Mouse (Mus musculus) CD4-positive helper T cell, adult 2 months (primary cell): ENCODE measurements around the gene Gm20517.

Experiments used
- DNase-seq: peaks from one replicate; pipeline ENCODE4 v3.0.0-alpha.2; 2012; ENCODE audit warnings: low read depth, missing footprints, low spot score

Gene Gm20517

DNA sequence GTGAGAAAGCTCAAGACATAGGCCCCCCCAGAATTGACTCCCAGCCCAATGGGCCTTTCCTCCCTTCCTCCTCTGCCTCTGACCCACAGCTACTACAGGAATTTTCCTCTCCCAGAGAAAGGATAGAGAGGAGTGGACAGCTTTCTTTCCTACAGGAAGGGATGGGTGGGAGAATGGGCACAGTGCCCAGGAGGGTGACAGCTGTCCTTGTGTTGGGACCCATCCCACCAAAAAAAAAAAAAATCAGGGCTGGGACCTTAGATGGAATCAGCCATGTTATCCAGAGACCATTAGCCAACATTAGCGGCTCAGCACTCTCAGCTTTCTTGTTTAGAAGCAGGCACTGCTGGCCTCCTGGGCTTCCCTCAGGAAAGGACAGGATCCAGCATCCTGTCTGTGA, 94.8 kb downstream of the Gm20517 start:
- DNase-seq: no peak

- DNase-seq: no peak
Measured at GRCm38 (mm10) chr17:47707961-47708360, 96.6 kb downstream of the Gm20517 start.

GRCm38 (mm10) chr17:47708972-47709371, 97.6 kb downstream of the Gm20517 start:
- no peak for DNase-seq

GRCm38 (mm10) chr17:47710036-47710435, 98.6 kb downstream of the Gm20517 start:
- no peak for DNase-seq

DNA sequence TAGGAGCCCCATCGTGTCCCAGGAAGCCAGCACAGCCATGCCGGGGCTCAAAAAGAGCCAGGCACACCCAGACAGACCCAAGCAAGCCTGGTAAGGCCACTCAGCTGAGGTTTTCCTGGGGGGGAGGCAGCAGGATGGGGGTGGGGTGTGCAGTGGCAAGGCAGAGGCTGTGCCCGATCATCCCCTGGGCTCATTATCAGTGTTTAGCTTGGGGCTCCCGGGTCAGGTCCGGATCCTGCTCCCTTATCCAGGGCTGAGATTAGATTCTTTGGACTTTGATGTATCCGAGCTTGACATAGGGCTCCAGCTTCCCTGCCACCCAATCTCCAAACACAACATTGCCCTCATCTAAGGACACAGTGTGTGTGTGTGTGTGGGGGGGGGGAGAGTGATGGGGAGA, 100.5 kb downstream of the Gm20517 start:
- DNase-seq: no peak

DNA sequence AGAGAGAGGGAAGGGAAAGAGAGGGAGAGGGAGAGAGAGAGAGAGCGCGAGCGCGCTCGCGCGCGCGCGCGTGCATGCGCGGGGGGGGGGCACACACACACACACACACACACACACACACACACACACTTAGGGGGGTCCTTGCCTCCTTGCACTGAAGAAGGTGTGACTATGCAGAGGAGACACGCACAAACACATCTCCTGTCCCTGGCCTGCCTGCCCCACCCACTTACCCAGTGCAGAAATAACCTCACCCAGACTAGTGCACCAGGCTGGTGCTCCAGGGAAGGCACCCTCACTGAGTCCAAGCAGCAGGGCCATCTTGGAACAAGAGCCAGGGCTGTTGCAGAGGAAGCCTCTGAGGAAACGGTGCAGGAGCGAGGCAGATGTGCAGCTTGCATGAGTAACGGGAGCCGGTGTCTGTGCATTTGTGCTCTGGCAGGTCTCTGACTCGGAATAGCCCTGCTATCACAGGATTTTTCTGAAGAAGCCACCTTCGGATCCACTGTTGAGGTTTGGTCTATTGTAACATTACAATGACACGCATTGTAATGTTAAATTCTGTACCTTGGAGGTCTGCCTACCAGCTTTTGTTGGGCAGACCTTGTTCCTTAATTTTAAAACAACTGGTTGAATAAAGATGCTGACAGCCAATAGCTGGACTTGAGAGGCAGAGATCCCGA, 101.6 kb downstream of the Gm20517 start:
- no peak for DNase-seq

DNA sequence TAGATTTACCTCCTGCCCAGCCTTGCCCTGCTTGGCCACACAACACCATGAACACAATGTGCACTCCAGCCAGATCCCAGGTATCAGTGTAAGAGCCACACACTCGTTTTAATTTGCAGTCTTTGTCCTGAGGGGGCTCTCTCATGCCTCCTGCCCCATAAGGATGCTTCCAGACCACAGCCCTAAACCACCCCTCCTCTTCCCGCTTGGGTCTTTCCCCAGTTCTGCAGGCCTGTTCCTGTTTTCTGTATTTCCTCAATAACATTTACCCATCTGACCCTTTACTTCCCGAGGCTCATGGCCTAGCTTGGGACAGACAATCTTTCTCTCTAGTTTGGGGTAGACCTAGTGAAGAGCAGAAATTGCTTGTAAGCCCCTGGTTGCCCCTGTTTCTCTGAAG, 103.6 kb downstream of the Gm20517 start:
- no peak for DNase-seq

DNA sequence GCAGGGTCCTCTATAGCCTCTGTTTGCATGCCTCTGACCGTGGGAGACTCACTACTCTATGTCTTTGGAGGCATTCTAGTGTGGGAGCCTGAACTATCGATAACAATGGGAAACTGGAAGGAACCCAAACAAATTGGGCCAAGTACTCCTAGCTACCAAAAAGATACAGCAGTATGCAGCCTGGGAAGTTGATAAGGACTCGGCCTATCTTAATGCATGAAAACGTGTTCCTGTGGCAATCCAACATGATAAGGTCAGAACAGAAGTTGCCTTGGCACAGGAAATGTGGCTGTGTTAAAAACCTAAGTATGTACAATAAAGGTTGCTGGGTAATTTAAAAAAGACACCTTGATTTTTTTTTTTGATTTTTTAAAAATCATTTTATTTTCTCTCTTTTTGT, 109.8 kb downstream of the Gm20517 start:
- no peak for DNase-seq

DNA sequence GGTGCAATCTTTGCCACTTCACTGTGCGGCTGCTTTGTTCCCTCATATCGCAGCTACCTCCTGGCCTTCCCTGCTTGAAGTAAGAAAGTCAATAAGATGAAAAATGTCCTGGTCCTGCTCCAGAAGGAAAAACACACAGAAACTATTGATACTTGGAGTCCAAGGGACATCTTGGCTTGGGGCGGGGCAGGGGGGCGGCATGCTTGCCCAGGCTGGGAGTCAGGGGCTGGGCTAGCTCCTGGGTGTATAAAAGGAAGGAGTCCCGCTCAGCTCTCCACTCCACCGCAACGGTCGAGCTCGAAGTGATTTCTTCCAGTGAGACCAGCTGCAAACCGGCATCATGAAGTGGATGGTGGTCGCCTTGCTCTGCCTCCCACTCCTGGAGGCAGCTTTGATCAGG, 115.2 kb downstream of the Gm20517 start, which contains the start of gene Pgc:
Pgc (plus strand) TSS at position 277 of the 400 bp plus-strand sequence.
- no peak for DNase-seq

DNA sequence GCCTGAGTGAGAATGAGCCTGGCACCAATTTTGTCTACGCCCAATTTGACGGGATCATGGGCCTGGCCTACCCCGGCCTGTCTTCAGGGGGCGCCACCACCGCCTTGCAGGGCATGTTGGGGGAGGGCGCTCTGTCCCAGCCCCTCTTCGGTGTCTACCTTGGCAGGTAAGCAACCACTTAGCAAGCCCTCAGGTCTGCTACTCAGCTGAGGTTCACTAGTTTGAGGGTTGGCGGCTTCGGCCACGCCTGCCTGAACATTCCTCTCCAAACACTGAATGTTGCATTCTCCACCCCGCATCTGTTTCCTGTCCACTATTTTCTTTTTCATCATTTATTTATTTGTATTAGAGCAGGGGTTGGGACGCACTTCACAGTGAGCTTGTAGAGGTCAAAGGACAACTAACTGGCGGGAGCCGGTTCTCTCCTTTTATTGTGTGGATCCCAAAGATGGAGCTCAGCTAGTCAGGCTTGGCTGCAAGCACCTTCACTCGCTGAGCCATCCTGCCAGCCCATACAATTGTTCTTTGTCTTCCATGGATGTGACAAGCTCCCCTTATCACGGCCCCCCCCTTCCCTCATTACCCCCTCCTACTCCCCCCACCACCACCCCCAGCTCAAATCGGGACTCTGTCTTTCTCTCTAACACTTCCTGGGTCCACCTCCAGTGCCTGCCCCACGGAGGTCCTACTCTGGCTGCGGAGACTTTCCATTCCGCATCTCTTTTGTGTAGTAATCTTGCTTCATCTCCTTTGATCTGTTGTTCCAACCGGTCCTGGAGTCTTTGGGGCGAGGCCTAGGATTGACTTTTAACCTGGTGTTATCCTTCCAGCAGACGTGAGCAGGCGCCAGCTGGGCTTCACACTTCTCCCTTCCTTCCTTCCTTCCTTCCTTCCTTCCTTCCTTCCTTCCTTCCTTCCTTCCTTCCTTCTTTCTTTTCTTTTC, 119.5 kb downstream of the Gm20517 start:
- DNase-seq: no peak
